Mouse (Mus musculus): ENCODE data around the gene Zic5.

DNA sequence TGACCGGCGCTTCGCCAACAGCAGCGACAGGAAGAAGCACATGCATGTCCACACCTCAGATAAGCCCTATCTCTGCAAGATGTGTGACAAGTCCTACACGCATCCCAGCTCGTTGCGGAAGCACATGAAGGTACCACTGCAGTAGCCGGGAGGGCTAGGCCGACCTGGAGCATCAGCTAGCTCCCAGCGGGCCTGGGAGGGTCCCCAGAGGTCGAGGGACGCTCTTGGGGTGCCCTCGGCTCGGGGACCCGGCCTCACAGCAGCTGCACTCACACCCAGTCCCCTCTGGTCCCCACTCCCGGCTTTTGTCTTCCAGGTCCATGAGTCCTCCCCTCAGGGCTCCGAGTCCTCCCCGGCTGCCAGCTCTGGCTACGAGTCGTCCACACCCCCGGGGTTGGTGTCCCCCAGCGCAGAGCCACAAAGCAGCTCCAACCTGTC is 13.1 kb upstream of the Zic5 start:
- TF ChIP-seq CTCF (IDR thresholded peaks at IDR 0.05; ENCODE audit: control insufficient read depth, insufficient read depth, insufficient replicate concordance, low read depth, low read length) (no peak), POLR2A (IDR thresholded peaks at IDR 0.05; ENCODE audit: control insufficient read depth, low read depth, low read length) (no peak)
